Mouse (Mus musculus) frontal cortex, postnatal 25 days (tissue): ENCODE measurements around the gene Canx.
"Not testable (repeated sequence)": the region's sequence is repeated elsewhere in the genome, so short reads cannot be mapped to it uniquely, and the experiment has no call there.

Source experiments
- DNase-seq, 2 experiments: peaks; one replicate each; pipeline ENCODE4 v3.0.0; 2022; ENCODE audit warnings: low spot score in 2 of 2

The Canx gene

GRCm38 (mm10) chr11:50333181-50333580 lies 7.7 kb upstream of the Canx start:
- no peak for DNase-seq

GRCm38 (mm10) chr11:50329378-50329777 lies 3.9 kb upstream of the Canx start:
- no peak for DNase-seq

- DNase-seq = no peak
Measured at GRCm38 (mm10) chr11:50328075-50328625, 2.7 kb upstream of the Canx start.

DNA sequence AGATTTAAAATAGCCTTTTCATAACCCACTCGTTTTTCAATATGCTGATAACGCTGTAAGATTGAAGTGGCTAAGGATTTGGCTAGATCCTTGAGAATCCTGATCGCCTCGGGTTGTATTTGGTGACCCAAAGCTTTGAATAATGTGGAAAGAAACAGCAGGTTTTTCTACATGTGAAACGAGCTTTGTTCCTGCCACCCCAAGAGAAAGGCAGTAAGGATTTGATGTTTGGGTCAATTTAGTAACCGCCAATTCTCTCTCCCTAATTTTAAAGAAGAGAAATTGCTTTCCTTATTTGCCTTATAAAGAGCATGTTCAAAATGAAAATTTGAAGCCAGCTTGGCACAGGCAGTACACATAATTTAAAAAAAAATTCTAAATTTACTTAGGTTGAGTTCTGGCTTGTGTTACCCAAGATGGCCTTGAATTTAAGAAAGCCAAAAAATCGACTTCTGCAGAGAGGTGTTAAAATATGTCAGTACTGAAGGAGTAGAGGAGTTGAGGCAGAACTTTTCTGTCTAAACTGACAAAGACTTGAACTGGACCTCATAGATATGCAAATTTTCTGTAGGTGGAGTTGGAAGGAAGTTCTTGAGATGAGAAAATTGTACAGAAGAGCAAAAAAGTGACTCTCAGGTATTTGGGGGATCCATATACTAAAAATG lies 961 bp upstream of the Canx start:
- no peak for DNase-seq

DNA sequence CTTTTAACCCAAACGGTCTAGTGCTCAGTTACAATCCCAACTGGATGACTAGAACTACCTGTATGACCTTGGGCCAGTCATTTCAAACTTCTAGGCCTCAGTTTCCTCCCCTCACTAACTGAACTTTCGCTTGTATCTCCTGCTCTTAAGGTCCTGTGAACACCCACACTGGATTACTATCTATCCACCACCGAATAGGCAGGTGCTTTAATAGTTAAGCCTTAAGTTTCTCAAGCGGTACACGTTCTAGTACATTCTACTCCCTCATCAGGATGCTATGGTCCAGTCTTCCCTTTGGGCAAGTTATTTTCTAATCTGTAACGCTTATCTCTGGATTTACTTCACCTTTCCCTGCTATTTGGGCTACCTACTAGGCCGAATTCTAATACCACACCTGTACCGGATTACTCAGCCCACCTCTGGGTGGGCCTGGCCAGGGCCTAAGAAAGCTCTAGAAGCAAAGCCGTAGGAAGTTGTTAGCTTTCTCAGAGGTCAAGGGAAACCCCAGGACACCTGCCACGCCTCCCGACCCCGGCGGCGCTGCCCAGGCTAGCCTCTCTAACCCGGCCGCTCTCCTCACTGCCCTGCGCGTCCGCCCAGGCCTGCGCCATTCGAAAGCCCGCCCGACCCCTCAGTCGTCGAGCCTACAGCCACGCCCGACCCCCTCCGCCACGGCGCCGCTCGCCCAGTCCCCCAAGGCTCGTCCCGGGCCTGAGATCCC lies 562 bp downstream of the Canx start:
- no peak for DNase-seq

DNA sequence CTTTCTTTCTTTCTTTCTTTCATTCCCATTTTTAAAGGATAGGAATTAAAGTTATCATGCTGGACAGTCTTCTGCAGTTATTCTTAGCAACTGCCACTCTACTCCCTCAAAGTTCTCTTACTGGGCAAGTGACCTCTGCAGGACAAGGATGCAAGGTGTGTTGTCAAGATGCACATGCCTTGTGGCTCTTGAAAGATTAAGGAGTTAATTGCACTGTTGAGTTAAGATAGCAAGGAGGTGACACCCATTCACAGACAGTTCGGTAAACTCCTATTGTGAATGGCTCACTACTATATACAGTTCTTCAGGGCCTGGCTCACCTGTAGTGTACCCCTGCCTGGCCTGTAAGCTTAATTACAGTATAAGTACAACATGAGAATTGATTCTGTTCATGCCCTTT lies 1.6 kb downstream of the Canx start:
- no peak for DNase-seq

DNA sequence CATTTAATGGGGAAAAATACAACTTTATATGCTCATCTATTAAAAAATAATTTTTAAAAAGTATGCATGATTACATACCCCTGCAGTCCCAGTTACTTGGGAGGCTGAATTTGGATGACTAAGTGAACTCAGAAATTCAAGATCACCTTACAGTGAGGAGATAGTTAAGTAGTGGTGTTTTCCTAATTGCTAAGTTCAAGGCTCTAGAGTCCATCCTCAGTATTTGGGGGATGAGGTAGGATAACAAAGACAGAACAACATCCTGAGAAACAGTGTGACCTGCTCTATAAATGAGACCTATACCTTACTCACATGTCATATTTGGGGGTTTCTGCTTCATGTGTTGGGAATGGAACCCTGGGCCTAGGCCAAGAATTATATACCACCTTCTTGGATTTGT lies 3.1 kb downstream of the Canx start:
- no peak for DNase-seq

DNA sequence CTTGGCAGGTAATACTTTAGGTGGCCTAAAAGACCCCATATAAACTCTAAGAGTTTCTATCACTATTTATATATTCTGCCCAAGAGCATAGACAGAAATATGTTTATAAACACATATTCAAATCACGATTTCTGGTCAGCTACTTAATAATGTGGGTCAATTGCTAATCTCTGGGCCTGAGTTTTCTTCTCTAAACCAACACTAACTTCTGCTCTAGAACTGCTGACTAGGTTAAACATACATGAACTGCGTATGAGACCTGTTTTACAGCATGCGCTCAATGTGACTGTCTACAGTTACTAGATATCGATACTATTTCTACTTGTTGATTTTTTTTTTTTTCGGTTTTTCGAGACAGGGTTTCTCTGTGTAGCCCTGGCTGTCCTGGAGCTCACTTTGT lies 4.2 kb downstream of the Canx start:
- DNase-seq = no peak

- not testable (repeated sequence) for DNase-seq
Measured at GRCm38 (mm10) chr11:50319343-50319742, 6.1 kb downstream of the Canx start.

DNA sequence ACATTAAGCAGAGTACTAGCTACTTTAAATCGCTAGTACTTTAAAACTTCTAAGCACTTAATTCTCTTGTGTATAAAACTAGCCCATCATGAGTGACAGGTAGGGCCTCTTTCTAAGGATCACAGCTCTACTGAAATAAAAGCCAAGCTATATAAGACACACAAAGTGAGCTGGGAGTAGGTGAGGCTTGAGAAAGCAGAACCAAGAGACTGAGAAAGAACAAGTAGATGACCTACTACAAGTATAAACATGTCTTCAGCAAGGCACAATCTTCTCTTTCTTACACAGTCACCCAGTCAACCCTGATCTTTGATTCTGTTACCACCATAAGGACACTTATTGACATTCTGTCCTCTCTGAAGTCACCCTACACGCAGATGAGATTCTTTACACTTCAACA lies 12.7 kb downstream of the Canx start:
- DNase-seq = no peak

DNA sequence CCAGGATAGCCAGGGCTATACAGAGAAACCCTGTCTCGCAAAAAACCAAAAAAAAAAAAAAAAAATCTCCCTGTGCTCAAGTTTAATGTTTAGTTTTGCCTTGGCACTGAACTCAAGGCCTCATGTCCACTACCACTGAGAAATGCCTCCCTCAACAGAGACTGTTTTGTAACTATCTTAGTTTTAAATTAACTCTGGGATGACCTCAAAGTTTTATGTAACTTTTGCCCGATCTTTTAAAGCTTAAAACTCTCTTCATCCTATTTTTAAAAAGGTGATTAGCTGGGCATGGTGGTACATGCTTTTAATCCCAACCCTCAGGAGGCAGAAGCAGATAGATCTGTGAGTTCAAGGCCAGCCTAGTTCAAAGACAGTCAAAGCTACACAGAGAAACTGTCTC lies 22.1 kb downstream of the Canx start:
- no peak for DNase-seq

GRCm38 (mm10) chr11:50292190-50292855 lies 33.1 kb downstream of the Canx start, which contains the start of gene Maml1:
TSS of gene Maml1 (minus strand) at chr11:50292311.
- peak; percentile 96 to 97 for DNase-seq

DNA sequence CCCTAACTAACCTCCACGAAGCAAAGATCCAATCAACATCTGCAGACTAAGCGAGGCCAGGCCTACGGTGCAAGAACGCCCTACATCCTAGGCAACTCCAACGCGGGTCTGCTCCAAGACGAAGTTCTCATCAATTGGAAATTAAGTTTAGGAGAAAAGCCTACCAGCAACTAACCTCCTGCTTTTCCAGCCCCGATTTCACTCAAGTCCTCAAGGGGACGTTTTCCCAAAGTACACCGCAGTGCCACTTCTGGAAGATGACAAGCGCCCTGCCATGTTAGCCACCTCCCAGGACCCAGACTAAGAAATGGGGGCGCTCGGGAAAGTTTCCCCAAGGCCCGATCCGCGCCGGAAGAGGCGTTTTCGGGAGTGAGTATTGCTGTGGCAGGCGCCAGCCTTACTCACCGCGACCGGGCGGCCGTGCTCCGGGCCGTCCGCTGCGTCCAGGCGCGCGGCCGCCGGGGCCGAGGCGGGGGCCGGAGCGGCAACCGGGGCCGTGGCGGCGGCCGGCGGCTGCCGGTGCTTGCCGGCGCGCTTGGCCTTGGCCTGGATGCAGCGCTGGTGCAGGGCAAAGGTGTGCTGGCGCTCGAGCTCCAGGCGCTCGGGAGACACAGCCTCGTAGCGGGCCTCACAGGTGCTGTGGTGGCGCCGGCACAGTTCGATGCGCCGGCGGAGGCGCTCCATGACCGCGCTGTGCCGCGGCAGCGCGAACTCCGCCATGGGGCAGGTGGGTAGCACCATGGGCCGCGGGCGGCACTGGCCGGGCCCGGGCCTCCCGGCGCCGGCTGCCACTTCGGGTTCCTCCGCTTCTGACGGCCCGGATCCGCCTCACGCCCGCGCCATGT lies 33.9 kb downstream of the Canx start:
- no peak for DNase-seq

DNA sequence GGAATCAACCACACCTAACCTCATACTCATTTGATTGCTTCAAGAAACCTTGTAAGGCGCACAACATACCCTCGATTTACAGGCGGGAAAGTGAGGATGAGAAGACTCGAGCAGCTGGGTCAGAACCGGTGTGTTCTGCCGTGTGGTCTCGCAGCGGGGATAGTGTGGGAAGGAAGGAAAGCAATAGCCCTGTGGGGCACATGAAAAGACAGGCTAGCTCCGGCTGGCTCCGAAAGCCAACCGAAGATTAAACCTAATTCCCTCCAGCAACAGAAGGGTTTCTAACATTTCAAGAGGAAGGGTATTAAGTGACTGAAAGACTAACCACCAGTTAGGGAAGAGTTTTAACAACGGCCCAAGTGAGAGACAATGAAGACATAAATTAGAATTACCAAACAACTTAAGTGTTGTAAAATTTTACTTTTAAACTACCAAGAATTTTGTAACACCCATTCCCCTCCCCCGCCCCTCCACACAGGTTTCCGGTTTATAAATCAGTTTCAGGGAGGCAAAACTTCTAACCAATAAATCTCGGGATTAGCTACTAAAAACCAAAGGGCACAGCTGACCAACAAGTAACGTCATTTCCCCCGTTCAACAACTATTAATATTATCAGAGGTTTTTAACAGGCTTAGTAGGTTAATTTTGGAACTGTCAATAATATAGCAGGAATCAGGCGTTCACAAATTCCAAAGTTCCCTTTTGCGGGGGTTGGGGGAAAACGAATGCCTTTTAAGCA lies 34.8 kb downstream of the Canx start:
- no peak for DNase-seq

DNA sequence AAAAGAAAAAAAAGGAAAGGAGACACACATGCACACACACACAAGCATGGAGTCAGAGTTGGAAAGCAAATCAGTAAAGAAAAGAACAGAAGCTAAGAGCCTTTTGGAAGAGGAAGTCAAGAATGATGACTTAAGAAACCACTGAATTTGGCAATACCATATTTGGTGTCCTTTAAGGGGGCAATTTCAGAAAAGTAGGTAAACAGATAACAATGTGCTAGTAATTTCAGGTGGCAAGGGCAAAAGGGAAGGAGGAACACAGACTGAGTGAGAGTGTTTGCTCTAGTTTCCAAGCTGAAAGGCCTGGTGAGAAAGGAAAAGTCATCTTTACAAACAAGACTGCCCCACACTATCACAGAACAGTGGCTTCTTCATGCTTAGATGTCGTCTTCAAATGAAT lies 39.0 kb downstream of the Canx start:
- DNase-seq = no peak

DNA sequence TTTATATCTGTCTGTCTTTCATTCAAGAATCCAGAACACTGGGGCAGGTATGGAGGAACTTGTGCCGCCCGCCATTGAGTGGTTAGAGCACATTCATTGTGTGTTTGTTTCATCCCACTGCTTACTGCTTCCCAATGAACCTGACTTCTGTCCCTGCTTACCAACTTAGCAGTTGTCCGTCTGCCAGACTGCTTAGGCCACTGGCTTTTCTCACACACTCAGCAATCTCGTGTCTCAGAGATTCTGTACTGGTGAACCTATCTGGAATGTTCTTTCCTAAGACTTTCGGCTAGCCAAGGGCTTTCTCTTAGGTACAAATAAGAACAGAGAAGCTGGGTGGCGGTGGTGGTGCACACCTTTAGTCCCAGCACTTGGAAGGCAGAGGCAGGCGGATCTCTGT lies 39.8 kb downstream of the Canx start:
- DNase-seq = no peak

GRCm38 (mm10) chr11:50285263-50285662 lies 40.2 kb downstream of the Canx start:
- no peak for DNase-seq

DNA sequence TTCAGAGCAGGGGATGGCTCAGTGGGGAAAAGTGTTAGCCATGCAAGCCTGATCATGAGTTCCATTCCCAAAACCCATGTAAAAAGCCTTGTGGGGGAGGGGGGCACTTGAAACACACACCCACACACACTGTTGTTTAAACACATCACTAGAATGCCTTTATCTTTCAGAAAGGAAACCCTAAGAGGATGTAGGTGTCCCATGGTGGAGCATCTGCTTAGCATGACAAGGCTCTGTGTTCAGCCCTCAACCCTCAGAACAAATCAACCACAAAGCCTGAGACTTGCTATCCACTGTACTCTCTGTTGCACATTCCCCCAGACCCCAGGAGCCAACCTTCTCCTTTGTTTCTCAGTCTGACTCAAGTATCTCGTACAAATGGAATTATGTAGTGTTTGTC lies 45.4 kb downstream of the Canx start:
- DNase-seq = no peak

DNA sequence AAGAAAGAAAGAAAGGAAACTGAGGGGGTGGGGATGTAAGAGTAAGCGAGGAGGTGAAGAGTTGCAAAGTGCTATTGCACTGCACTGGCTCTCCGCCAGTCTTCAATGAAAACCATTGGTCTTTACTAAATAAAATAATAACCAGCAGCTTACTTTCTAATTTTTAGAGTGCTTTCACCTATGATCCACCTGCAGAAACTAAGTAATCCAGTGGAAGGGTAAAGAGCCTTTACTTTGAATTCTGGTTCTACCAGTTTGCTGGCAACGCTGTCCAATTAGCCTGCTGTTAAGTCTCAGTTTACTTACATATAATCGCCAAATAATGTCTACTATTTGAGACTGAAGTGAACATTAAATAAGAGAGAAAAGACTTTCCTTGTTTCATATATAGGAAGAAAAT lies 46.5 kb downstream of the Canx start:
- no peak for DNase-seq

DNA sequence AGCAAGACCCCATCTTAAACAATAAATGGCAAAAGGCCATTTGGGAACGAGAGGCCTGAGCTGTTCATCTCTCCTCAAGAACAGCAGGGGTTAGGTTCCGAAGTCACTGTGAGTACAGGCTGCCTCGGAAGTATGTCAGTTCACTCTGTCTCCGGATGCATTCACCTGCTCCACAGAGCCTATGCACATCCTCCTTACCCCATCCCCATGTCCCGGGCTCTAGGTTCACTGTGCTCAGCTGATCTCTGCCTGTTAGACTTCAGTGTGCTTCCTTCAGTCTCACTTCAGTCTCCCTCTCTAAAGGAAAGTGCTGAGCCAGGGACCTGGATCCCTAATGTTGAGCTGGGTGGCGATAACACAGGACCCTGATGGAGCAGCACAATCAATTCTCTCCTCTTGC lies 47.8 kb downstream of the Canx start:
- DNase-seq = no peak

DNA sequence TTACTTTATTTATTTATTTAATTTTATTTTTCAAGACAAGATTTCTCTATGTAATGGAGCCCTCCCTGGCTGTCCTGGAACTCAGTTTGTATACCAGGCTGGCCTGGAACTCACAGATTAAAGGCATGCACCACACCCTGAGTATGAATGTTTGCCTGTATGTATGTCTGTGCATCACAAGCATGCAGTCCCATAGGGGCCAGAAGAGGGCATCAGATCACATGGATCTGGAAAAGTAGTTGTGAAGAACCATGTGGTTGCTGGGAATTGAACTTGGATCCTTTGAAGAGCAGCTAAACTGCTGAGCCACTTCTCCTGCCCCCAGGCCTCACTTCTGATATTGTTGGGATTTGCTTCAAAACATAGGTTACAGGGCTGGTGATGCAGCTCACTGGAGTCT lies 48.4 kb downstream of the Canx start:
- DNase-seq = no peak
